Mouse (Mus musculus) lung, postnatal 0 days (tissue): ENCODE results near the gene Mgmt.

Experiments used
- CTCF ChIP-seq: IDR thresholded peaks from 2 replicates; pipeline ENCODE4 v1.5.1; 2016; ENCODE audit warnings: antibody characterized with exemption, mild to moderate bottlenecking
- EP300 ChIP-seq: IDR thresholded peaks from 2 replicates; pipeline ENCODE4 v1.6.1; 2016; ENCODE audit warnings: antibody characterized with exemption, mild to moderate bottlenecking, control low read depth

DNA sequence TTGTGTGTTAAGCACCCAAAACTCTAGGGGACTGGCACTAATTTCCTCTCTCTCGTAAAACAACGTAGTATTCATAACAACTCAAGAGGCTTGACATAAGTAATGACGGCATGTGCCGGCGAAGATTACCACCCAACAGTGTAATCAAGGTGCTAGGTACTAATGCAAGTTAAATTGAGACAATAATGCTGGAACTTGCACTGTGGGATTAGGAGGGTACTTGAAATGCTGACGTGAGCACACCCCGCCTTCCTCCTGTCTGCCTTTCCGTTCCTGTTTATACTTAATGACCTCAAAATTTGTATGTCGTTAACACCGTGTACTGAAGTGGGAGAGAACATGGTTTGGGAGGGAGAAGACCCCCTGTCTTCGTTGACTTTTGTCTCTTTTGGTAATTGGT, 110.9 kb downstream of the Mgmt start:
- TF ChIP-seq CTCF (no peak), EP300 (no peak)
